Mouse (Mus musculus) E14TG2a.4 (cell line): Measurements from ENCODE around the gene Prkca.

Experiments used
- CTCF ChIP-seq: conservative IDR thresholded peaks from 2 replicates; pipeline ENCODE4 v1.5.1; 2014; ENCODE audit warnings: low read length
- NANOG ChIP-seq: IDR thresholded peaks from 2 replicates; pipeline ENCODE4 v1.6.1; 2014; ENCODE audit warnings: borderline replicate concordance, low read length, mixed read lengths
- POU5F1 ChIP-seq: IDR thresholded peaks from 2 replicates; pipeline ENCODE4 v1.6.1; 2014; ENCODE audit warnings: low read length, borderline replicate concordance

DNA sequence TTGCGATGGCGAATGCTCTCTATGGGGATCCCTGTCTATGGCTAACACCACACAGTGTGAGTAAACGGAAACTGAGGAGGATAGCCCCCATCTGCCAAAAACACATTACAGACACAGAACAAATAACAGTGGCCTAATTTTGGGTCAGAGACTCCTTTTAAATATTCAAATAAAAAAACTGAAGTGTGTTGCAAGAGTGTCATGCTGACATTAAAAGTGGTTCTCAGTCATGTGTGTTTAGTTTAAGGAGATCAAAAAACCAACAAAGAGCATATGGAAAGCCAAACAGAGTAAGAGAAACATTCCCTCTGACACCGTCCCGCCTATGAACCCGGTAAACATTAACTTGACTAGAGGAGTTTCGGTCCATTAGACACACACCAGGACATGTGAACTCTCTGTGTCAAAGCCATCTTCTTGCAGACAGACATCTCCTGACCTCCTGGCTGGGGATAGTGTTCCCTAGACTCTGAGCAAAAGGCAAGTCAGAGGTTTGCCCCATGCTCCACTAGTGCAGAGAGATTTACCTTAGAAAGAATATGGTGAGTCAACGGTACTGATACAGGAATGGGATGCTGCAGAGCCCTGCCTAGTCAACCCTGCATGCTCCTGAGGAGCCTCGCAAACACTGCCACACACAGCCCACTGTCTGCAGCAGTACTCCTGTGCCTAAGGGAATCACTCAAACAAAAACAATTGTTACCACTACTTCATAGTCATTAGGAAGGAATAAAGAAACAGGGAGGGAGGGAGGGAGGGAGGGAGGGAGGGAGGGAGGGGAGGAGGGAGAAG lies 146.1 kb downstream of the Prkca start:
- TF ChIP-seq CTCF, result no peak
- TF ChIP-seq NANOG, result no peak
- TF ChIP-seq POU5F1, result no peak
